Mouse (Mus musculus) CH12.LX (cell line): Measurements from ENCODE around the gene Wipi2. TPM values are rescaled to one million over a fixed set of nuclear protein-coding genes. Genes with fewer than 3 reads are reported as not detected.

ENCODE experiments used
- DNase-seq: peaks from one replicate; pipeline ENCODE4 v3.0.0-alpha.2; 2013; ENCODE audit errors: extremely low read depth
- H3K27ac ChIP-seq: 2 replicates; pipeline ENCODE4 v1.5.1; 2012; ENCODE audit warnings: low read depth, mild to moderate bottlenecking, control low read depth, moderate library complexity; ENCODE audit not compliant: insufficient read depth
- H3K27me3 ChIP-seq: replicated peaks from 2 replicates; pipeline ENCODE3; 2012; ENCODE audit warnings: inconsistent platforms
- H3K36me3 ChIP-seq, 2 experiments: replicated peaks in 1 of 2; 2 replicates each; pipeline versions ENCODE3 to v1.6.1; 2012; ENCODE audit warnings: inconsistent platforms in 1 of 2, low read length in 1 of 2, mild to moderate bottlenecking in 1 of 2, mixed read lengths in 1 of 2, moderate library complexity in 1 of 2; ENCODE audit not compliant: control insufficient read depth in 1 of 2, insufficient read depth in 1 of 2
- H3K4me1 ChIP-seq, 2 experiments: 2 replicates each; pipeline ENCODE4 v1.6.1; 2012; ENCODE audit warnings: inconsistent platforms in 1 of 2, moderate library complexity in 1 of 2; ENCODE audit not compliant: insufficient read depth in 2 of 2, control insufficient read depth in 1 of 2
- H3K4me2 ChIP-seq: 2 replicates; pipeline ENCODE4 v1.6.1; 2012; ENCODE audit warnings: low read depth, mild to moderate bottlenecking, control low read depth; ENCODE audit not compliant: poor library complexity, insufficient read depth, severe bottlenecking
- H3K4me3 ChIP-seq, 3 experiments: fragments of 150-350 bp in 1 of 3; sonication (generic) in 1 of 3; replicated peaks in 1 of 3; 2 replicates each; pipeline versions ENCODE3 to v1.5.1; 2011 to 2012; ENCODE audit warnings: low read depth in 2 of 3, low read length in 2 of 3, mild to moderate bottlenecking in 2 of 3, moderate library complexity in 2 of 3, control low read depth in 1 of 3, improper control_type of control experiment in 1 of 3, inconsistent platforms in 1 of 3, mixed read lengths in 1 of 3; ENCODE audit not compliant: poor library complexity in 1 of 3
- H3K79me2 ChIP-seq: replicated peaks from 2 replicates; pipeline ENCODE4 v1.6.1; 2012; ENCODE audit warnings: mild to moderate bottlenecking, moderate library complexity; ENCODE audit not compliant: control insufficient read depth, poor library complexity, insufficient read depth, severe bottlenecking; ENCODE audit errors: extremely low read depth
- H3K9ac ChIP-seq: 2 replicates; pipeline ENCODE4 v1.6.1; 2012; ENCODE audit warnings: low read depth, mild to moderate bottlenecking, control low read depth, moderate library complexity; ENCODE audit not compliant: insufficient read depth
- H3K9me3 ChIP-seq: replicated peaks from 2 replicates; pipeline ENCODE3; 2012; ENCODE audit warnings: low read length, inconsistent platforms, mixed read lengths
- BHLHE40 ChIP-seq: IDR thresholded peaks from 2 replicates; pipeline ENCODE4 v1.6.1; 2011; ENCODE audit warnings: mild to moderate bottlenecking, low read depth, low read length, improper control_type of control experiment
- CHD2 ChIP-seq: IDR thresholded peaks from 2 replicates; pipeline ENCODE4 v1.6.1; 2011; ENCODE audit warnings: low read length, improper control_type of control experiment
- CTCF ChIP-seq, 2 experiments: IDR thresholded peaks in 1 of 2; conservative IDR thresholded peaks in 1 of 2; 2 replicates each; pipeline ENCODE4 v1.5.1; 2011 to 2012; ENCODE audit warnings: low read depth in 2 of 2, low read length in 2 of 2, improper control_type of control experiment in 1 of 2, inconsistent platforms in 1 of 2, mild to moderate bottlenecking in 1 of 2, moderate library complexity in 1 of 2
- E2F4 ChIP-seq: IDR thresholded peaks from 2 replicates; pipeline ENCODE4 v1.6.1; 2011; ENCODE audit warnings: low read depth, low read length, improper control_type of control experiment; ENCODE audit not compliant: insufficient replicate concordance
- ETS1 ChIP-seq: conservative IDR thresholded peaks from 2 replicates; pipeline ENCODE4 v1.6.1; 2012; ENCODE audit warnings: low read depth, mild to moderate bottlenecking, inconsistent platforms, low read length, improper control_type of control experiment, moderate library complexity
- HCFC1 ChIP-seq: IDR thresholded peaks from 2 replicates; pipeline ENCODE4 v1.6.1; 2012; ENCODE audit warnings: low read depth, mild to moderate bottlenecking, inconsistent platforms, low read length, improper control_type of control experiment
- JUND ChIP-seq: conservative IDR thresholded peaks from 2 replicates; pipeline ENCODE4 v1.6.1; 2011; ENCODE audit warnings: low read depth, low read length, improper control_type of control experiment
- KAT2A ChIP-seq: IDR thresholded peaks from 2 replicates; pipeline ENCODE4 v1.6.1; 2012; ENCODE audit warnings: low read length, improper control_type of control experiment, inconsistent platforms; ENCODE audit not compliant: insufficient replicate concordance
- MAX ChIP-seq: IDR thresholded peaks from 2 replicates; pipeline ENCODE4 v1.6.1; 2011; ENCODE audit warnings: low read length, improper control_type of control experiment
- MAZ ChIP-seq: IDR thresholded peaks from 2 replicates; pipeline ENCODE4 v1.6.1; 2012; ENCODE audit warnings: low read depth, mild to moderate bottlenecking, inconsistent platforms, low read length, improper control_type of control experiment, moderate library complexity
- MXI1 ChIP-seq: IDR thresholded peaks from 2 replicates; pipeline ENCODE4 v1.6.1; 2011; ENCODE audit warnings: mild to moderate bottlenecking, low read depth, low read length, improper control_type of control experiment
- NELFE ChIP-seq: IDR thresholded peaks from 2 replicates; pipeline ENCODE4 v1.6.1; 2011; ENCODE audit warnings: low read depth, low read length, improper control_type of control experiment
- NRF1 ChIP-seq: IDR thresholded peaks from 2 replicates; pipeline ENCODE4 v1.6.1; 2014; ENCODE audit warnings: low read depth, mild to moderate bottlenecking, inconsistent platforms, low read length, improper control_type of control experiment, moderate library complexity
- PAX5 ChIP-seq: IDR thresholded peaks from 2 replicates; pipeline ENCODE4 v1.6.1; 2012; ENCODE audit warnings: low read length, inconsistent platforms, mixed read lengths
- POLR2A ChIP-seq: IDR thresholded peaks from 2 replicates; pipeline ENCODE4 v1.6.1; 2011; ENCODE audit warnings: low read depth, mild to moderate bottlenecking, improper control_type of control experiment, low read length
- POLR2AphosphoS2 ChIP-seq: IDR thresholded peaks from 2 replicates; pipeline ENCODE4 v1.6.1; 2011; ENCODE audit warnings: low read depth, low read length, improper control_type of control experiment
- SIN3A ChIP-seq: IDR thresholded peaks from 2 replicates; pipeline ENCODE4 v1.6.1; 2012; ENCODE audit warnings: low read length, improper control_type of control experiment, inconsistent platforms
- SMC3 ChIP-seq: IDR thresholded peaks from 2 replicates; pipeline ENCODE4 v1.6.1; 2011; ENCODE audit warnings: low read depth, low read length, improper control_type of control experiment
- TBP ChIP-seq: conservative IDR thresholded peaks from 2 replicates; pipeline ENCODE4 v1.6.1; 2011; ENCODE audit warnings: low read depth, low read length, improper control_type of control experiment
- TCF12 ChIP-seq: IDR thresholded peaks from 2 replicates; pipeline ENCODE4 v1.6.1; 2014; ENCODE audit warnings: low read depth, mild to moderate bottlenecking, inconsistent platforms, low read length, improper control_type of control experiment
- UBTF ChIP-seq: IDR thresholded peaks from 2 replicates; pipeline ENCODE4 v1.6.1; 2012; ENCODE audit warnings: low read depth, mild to moderate bottlenecking, inconsistent platforms, low read length, improper control_type of control experiment, moderate library complexity
- USF1 ChIP-seq: IDR thresholded peaks from 2 replicates; pipeline ENCODE4 v1.6.1; 2014; ENCODE audit warnings: low read depth, mild to moderate bottlenecking, inconsistent platforms, low read length, improper control_type of control experiment
- USF2 ChIP-seq: conservative IDR thresholded peaks from 2 replicates; pipeline ENCODE4 v1.6.1; 2011; ENCODE audit warnings: low read depth, low read length, improper control_type of control experiment
- ZKSCAN1 ChIP-seq: IDR thresholded peaks from 2 replicates; pipeline ENCODE4 v1.6.1; 2012; ENCODE audit warnings: low read depth, inconsistent platforms, low read length, improper control_type of control experiment, borderline replicate concordance
- ZMIZ1 ChIP-seq: IDR thresholded peaks from 2 replicates; pipeline ENCODE4 v1.6.1; 2012; ENCODE audit warnings: low read depth, mild to moderate bottlenecking, inconsistent platforms, low read length, improper control_type of control experiment
- ZNF384 ChIP-seq: IDR thresholded peaks from 2 replicates; pipeline ENCODE4 v1.6.1; 2012; ENCODE audit warnings: low read depth, low read length, improper control_type of control experiment, inconsistent platforms
- dilution Hi-C: fragments of 300-500 bp; cut with MboI; formaldehyde crosslinking; loops from 2 replicates; pipeline ENCODE4 v1.14.3; 2020; ENCODE audit warnings: low sequenced_read_pairs; ENCODE audit not compliant: extremely low pct_unique_long_range_greater_than_20kb, extremely low pct_ligation_motif_present
- in situ Hi-C: fragments of 300-500 bp; cut with MboI; formaldehyde crosslinking; loops from 3 replicates; pipeline ENCODE4 v1.14.3; 2019; ENCODE audit warnings: low sequenced_read_pairs, low pct_ligation_motif_present, low pct_unique_long_range_greater_than_20kb, mixed read lengths
- polyA plus RNA-seq: library from polyadenylated mRNA; unstranded; fragments of >175 nt; gene quantifications from 2 replicates; pipeline ENCODE4 v1.2.1, GENCODE M21; 2012; ENCODE audit warnings: low read depth; ENCODE audit not compliant: insufficient read length
- total RNA-seq, 2 experiments: library from RNA; depleted of rRNA; stranded (reverse); fragments of 300-350 nt in 1 of 2; fragments of >200 nt in 1 of 2; gene quantifications; 2 replicates each; pipeline ENCODE4 v1.2.3; 2012 to 2014

Gene Wipi2
- total and polyA plus RNA-seq, 3 experiments: 38.0 to 47.4 (median 43.4) TPM

GRCm38 (mm10) chr5:142667921-142668320 is 40.4 kb downstream of the Wipi2 start:
- Histone ChIP-seq H3K9ac (no peak overlapping the region), H3K27ac (no peak overlapping the region), H3K27me3 (no peaks in the 10 kb centered on the region), H3K4me1 (no peaks in the 10 kb centered on the region), H3K4me3 (no peak overlapping the region), H3K9me3 (no peaks in the 10 kb centered on the region), H3K36me3 (peaks cover 59 to 90% of the 10 kb centered on the region in 2 experiments), H3K4me2 (no peak overlapping the region), H3K79me2 (no peaks in the 10 kb centered on the region)
- in situ Hi-C loops (no loop called here), dilution Hi-C loops (no loop called here)
- DNase-seq: no peak
- TF ChIP-seq TCF12 (no peak), UBTF (no peak), SMC3 (no peak), KAT2A (no peak), ETS1 (no peak), NELFE (no peak), PAX5 (no peak), ZMIZ1 (no peak), USF1 (no peak), CHD2 (no peak), CTCF (conservative IDR thresholded peaks at IDR 0.05 in 1 of 2, IDR thresholded peaks at IDR 0.05 in 1 of 2; ENCODE audit: low read depth in 2 of 2, low read length in 2 of 2) (no peak), POLR2AphosphoS2 (no peak), MXI1 (no peak), NRF1 (no peak), E2F4 (no peak), MAZ (no peak), JUND (no peak), USF2 (no peak), BHLHE40 (no peak), POLR2A (no peak)

DNA sequence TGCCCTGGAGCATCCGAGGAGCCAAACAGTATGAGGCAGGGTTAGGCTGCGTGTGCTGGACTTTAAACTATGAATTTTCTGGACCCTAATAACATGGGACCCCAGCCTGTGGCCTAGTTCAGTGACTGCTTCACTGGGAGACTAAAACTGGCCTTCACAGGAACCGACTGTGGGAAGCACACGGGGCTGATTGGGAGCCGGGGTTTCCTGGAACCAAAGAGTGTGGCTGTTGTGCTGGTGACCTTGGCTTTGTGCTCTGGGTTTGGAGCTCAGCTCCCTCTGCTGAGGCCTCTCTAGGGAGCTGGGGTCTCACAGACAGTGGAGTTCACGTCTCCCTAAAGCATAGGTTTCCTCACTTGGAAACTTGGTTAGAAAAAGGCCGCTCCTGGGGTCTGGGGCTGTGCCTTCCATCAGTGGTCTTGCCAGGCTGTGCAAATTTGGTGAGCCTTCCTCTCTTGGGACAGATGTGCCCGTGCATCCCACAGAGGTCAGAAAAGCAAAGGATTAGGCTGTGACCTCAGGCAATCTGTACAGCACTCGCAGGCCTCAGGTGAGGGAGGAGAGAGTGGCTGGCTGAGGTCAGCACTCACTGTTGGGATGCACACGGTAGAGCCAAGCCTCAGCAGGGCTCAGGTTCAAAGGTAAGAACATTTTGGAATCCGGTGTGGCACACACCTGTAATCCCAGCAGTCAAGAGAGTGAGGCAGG is 41.2 kb downstream of the Wipi2 start:
- Histone ChIP-seq H3K79me2 (no peaks in the 10 kb centered on the region), H3K27me3 (no peaks in the 10 kb centered on the region), H3K9ac (no peak overlapping the region), H3K9me3 (no peaks in the 10 kb centered on the region), H3K4me2 (no peak overlapping the region), H3K4me3 (no peak overlapping the region), H3K4me1 (no peaks in the 10 kb centered on the region), H3K27ac (no peak overlapping the region), H3K36me3 (peaks cover 53 to 83% of the 10 kb centered on the region in 2 experiments)
- DNase-seq: no peak
- in situ Hi-C loops: no loop called here
- TF ChIP-seq ZNF384 (no peak), USF1 (no peak), HCFC1 (no peak), MAX (no peak), MAZ (no peak), USF2 (no peak), ZMIZ1 (no peak), ZKSCAN1 (no peak), NELFE (no peak), TBP (no peak), CTCF (conservative IDR thresholded peaks at IDR 0.05 in 1 of 2, IDR thresholded peaks at IDR 0.05 in 1 of 2; ENCODE audit: low read depth in 2 of 2, low read length in 2 of 2) (no peak), SIN3A (no peak), PAX5 (no peak), CHD2 (no peak)
- dilution Hi-C loops: no loop called here
